Mouse (Mus musculus) midbrain, postnatal 0 days (tissue): Measurements from ENCODE around the gene 4930539E08Rik. TPM values are rescaled to one million over a fixed set of nuclear protein-coding genes. Genes with fewer than 3 reads are reported as not detected.

ENCODE experiments used
- ATAC-seq: fragments of 200-750 bp; cut with Nextera tagmentation; 2 replicates; pipeline ENCODE4 v1.8.0; 2017; ENCODE audit warnings: moderate number of reproducible peaks, mild to moderate bottlenecking, moderate TSS enrichment, moderate library complexity; ENCODE audit not compliant: low FRiP score
- DNase-seq: peaks from one replicate; pipeline ENCODE4 v3.0.0-alpha.2; 2015; ENCODE audit warnings: low spot score
- H3K27ac ChIP-seq: fragments of 300-500 bp; sonication (generic); 2 replicates; pipeline ENCODE4 v1.5.1; 2014; ENCODE audit warnings: low read depth, mild to moderate bottlenecking, low read length, mixed read lengths
- H3K27me3 ChIP-seq: fragments of 300-500 bp; sonication (generic); 2 replicates; pipeline ENCODE4 v1.6.1; 2014; ENCODE audit warnings: low read length, control low read depth, mixed read lengths; ENCODE audit not compliant: insufficient read depth
- H3K36me3 ChIP-seq: fragments of 300-500 bp; sonication (generic); 2 replicates; pipeline ENCODE4 v1.6.1; 2014; ENCODE audit warnings: low read length, control low read depth, mixed read lengths; ENCODE audit not compliant: insufficient read depth
- H3K4me1 ChIP-seq: fragments of 300-500 bp; sonication (generic); 2 replicates; pipeline ENCODE4 v1.6.1; 2014; ENCODE audit warnings: mild to moderate bottlenecking, control low read depth, antibody characterized with exemption, low read length, mixed read lengths; ENCODE audit not compliant: insufficient read depth
- H3K4me2 ChIP-seq: fragments of 300-500 bp; sonication (generic); 2 replicates; pipeline ENCODE4 v1.6.1; 2014; ENCODE audit warnings: low read depth, mild to moderate bottlenecking, low read length, mixed read lengths; ENCODE audit not compliant: poor library complexity, severe bottlenecking
- H3K4me3 ChIP-seq: fragments of 300-500 bp; sonication (generic); 2 replicates; pipeline ENCODE4 v1.5.1; 2014; ENCODE audit warnings: low read depth, mild to moderate bottlenecking, low read length, moderate library complexity
- H3K9ac ChIP-seq: fragments of 300-500 bp; sonication (generic); replicated peaks from 2 replicates; pipeline ENCODE4 v1.6.1; 2014; ENCODE audit warnings: mild to moderate bottlenecking, low read length, moderate library complexity, mixed read lengths; ENCODE audit not compliant: poor library complexity, severe bottlenecking
- H3K9me3 ChIP-seq: fragments of 300-500 bp; sonication (generic); 2 replicates; pipeline ENCODE4 v1.6.1; 2016; ENCODE audit warnings: low read length, control low read depth
- CTCF ChIP-seq: IDR thresholded peaks from 2 replicates; pipeline ENCODE4 v1.5.1; 2016; ENCODE audit warnings: antibody characterized with exemption, mild to moderate bottlenecking
- WGBS: fragments of 180-500 bp; shearing (Covaris S2); extraction: QIAGEN DNeasy Blood & Tissue Kit; methylation state at CpG from one replicate; pipeline ENCODE4 v1.1.7; 2014; 5-methylcytosine and 5-hydroxymethylcytosine counted together
- polyA plus RNA-seq: library from polyadenylated mRNA; unstranded; fragments of >200 nt; fragmentation: Nextera tagmentation; extraction: Ambion mirVana; gene quantifications from 2 replicates; pipeline ENCODE4 v1.2.1, GENCODE M21; 2015
- total RNA-seq: library from RNA; depleted of rRNA; stranded (reverse); fragments of >200 nt; gene quantifications from 2 replicates; pipeline ENCODE4 v1.2.3, GENCODE M21; 2014

4930539E08Rik gene
- total and polyA plus RNA-seq, 2 experiments from 2014 or later, result 4.5 to 9.8 TPM

GRCm38 (mm10) chr17:28934120-28934916, 19.2 kb upstream of the 4930539E08Rik start:
- DNase-seq, result no peak
- Histone ChIP-seq H3K9ac (no peak overlapping the region), H3K27me3 (no peaks in the 10 kb centered on the region), H3K9me3 (no peaks in the 10 kb centered on the region), H3K27ac (no peak overlapping the region), H3K4me1 (no peaks in the 10 kb centered on the region), H3K4me3 (no peak overlapping the region), H3K36me3 (no peaks in the 10 kb centered on the region), H3K4me2 (no peak overlapping the region)
- WGBS, result 74% methylated on average over 19 of the region's 19 CpGs
- no peak for TF ChIP-seq CTCF
- ATAC-seq, result no peak

- no peak for TF ChIP-seq CTCF
- no peak for DNase-seq
- Histone ChIP-seq H3K4me1 (no peaks in the 10 kb centered on the region), H3K27me3 (no peaks in the 10 kb centered on the region), H3K9ac (no peak overlapping the region), H3K36me3 (no peaks in the 10 kb centered on the region), H3K4me3 (no peak overlapping the region), H3K27ac (no peak overlapping the region), H3K9me3 (no peaks in the 10 kb centered on the region), H3K4me2 (no peak overlapping the region)
- no peak for ATAC-seq
- 89% methylated on average over 4 of the region's 4 CpGs for WGBS
Observed at GRCm38 (mm10) chr17:28932274-28932673, 17.1 kb upstream of the 4930539E08Rik start.

GRCm38 (mm10) chr17:28931436-28932211, 16.5 kb upstream of the 4930539E08Rik start:
- Histone ChIP-seq H3K27ac (no peak overlapping the region), H3K4me3 (no peak overlapping the region), H3K9me3 (no peaks in the 10 kb centered on the region), H3K36me3 (no peaks in the 10 kb centered on the region), H3K4me1 (no peaks in the 10 kb centered on the region), H3K9ac (no peak overlapping the region), H3K4me2 (no peak overlapping the region), H3K27me3 (no peaks in the 10 kb centered on the region)
- no peak for DNase-seq
- WGBS, result 86% methylated on average over 18 of the region's 18 CpGs
- no peak for ATAC-seq
- no peak for TF ChIP-seq CTCF

GRCm38 (mm10) chr17:28930392-28931074, 15.4 kb upstream of the 4930539E08Rik start:
- no peak for ATAC-seq
- H3K4me1 ChIP-seq, result no peaks in the 10 kb centered on the region
- no peak overlapping the region for H3K4me3 ChIP-seq
- TF ChIP-seq CTCF, result peak; percentile 42
- DNase-seq, result peak; percentile 70
- no peaks in the 10 kb centered on the region for H3K36me3 ChIP-seq
- H3K9me3 ChIP-seq, result no peaks in the 10 kb centered on the region
- no peak overlapping the region for H3K4me2 ChIP-seq
- no peak overlapping the region; the same call in 1 of the 2 replicates for H3K27ac ChIP-seq
- H3K27me3 ChIP-seq, result no peaks in the 10 kb centered on the region
- 27% methylated on average over 14 of the region's 14 CpGs for WGBS
- no peak overlapping the region for H3K9ac ChIP-seq

GRCm38 (mm10) chr17:28929369-28929768, 14.2 kb upstream of the 4930539E08Rik start:
- Histone ChIP-seq H3K27me3 (no peaks in the 10 kb centered on the region), H3K4me2 (no peak overlapping the region), H3K27ac (no peak overlapping the region), H3K4me1 (no peaks in the 10 kb centered on the region), H3K9me3 (no peaks in the 10 kb centered on the region), H3K9ac (no peak overlapping the region), H3K4me3 (no peak overlapping the region), H3K36me3 (no peaks in the 10 kb centered on the region)
- DNase-seq (no peak), ATAC-seq (no peak)
- no peak for TF ChIP-seq CTCF
- 97% methylated on average over 4 of the region's 4 CpGs for WGBS
